Mouse (Mus musculus): ENCODE data around the gene Elavl3.

DNA sequence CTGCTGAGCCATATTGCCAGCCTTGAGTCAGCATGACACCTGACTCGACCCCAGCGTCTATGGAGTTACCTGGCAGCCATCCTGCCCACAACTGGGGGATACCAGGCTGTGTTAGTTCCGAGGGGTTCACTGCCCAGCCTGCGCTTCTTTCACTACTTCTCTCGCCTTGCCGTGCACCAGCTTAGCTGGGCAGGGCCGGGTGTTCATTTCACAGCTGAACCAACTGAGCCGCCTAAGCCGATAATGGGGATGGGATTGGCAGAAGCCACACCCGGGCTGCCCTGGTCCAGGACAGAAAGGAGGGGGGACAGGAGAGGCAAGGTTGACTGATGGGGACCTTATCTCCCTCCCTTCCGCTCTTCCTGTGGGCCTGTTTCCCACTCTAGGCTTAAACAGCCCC lies 2.5 kb downstream of the Elavl3 start:
- no peak for TF ChIP-seq POLR2A (IDR thresholded peaks at IDR 0.05; ENCODE audit: borderline replicate concordance, insufficient read depth, low read length)
- TF ChIP-seq CTCF (IDR thresholded peaks at IDR 0.05; ENCODE audit: borderline replicate concordance, insufficient read depth, low read depth, low read length), result no peak
